Mouse (Mus musculus): ENCODE measurements around the gene Itgae. TPM values are rescaled to one million over a fixed set of nuclear protein-coding genes. Genes with fewer than 3 reads are reported as not detected.

Itgae gene
- polyA plus RNA-seq, 1 experiment from 2014 or later: 0.37 TPM

DNA sequence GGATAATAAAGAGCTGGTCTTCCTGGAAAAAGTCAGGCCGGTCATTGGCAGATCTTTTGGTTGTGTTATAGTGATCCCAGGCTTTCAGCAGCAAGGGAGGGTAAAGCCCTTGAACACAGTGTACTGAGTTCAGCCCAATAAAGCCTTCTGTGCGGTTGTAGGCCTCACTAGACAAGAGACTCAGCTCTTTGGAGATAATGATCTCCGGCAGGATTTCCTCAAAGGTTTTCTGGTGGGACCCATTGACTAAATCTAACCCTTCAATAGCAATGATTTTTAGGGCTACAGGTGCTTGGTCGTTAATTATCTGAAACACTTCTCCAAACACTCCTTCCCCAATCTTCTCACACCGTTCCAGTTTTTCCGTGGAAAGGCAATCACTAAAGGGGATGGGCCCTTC, 46.2 kb downstream of the Itgae start:
- H3K27ac ChIP-seq (ENCODE audit: low read length): no peak overlapping the region

DNA sequence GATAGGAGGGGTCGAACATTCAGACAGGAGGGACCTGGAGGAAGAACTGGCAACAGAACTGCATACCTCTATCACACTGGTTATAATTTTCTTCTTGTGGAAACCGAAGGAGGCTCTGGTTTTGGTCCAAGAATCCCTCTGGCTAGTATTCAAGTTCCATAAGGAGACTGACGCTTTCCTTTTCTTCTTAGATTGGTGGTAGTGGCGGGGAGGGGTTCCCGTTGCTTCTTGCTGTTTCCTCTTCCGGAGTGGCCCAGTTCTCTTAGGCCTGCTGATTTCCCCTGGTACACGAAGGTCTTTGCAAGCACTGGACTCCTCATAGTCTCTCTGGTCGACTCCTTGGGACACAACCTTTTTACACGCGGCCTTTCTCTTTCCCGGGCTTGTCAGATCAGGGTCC, 46.7 kb downstream of the Itgae start:
- peak overlapping the region; percentile 72 for H3K4me2 ChIP-seq (ENCODE audit: low read depth, low read length)
- peak overlapping the region; percentile 92 for H3K4me3 ChIP-seq (ENCODE audit: low read length)
- no peaks in the 10 kb centered on the region for H3K9me3 ChIP-seq (ENCODE audit: control insufficient read depth, low read length)
- 19% methylated on average over 11 of the region's 11 CpGs for WGBS
- ATAC-seq: peak; percentile 26; the same call in 1 of the 2 replicates
- H3K4me1 ChIP-seq (ENCODE audit: control insufficient read depth, insufficient read depth, low read length): peaks cover 24% of the 10 kb centered on the region
- H3K9ac ChIP-seq (ENCODE audit: low read depth, low read length): peak overlapping the region; percentile 82
- no peaks in the 10 kb centered on the region for H3K27me3 ChIP-seq (replicated peaks; ENCODE audit: control insufficient read depth, insufficient read depth, low read length)
- peak overlapping the region; percentile 14; the same call in 1 of the 2 replicates for H3K27ac ChIP-seq (ENCODE audit: low read length)
- H3K36me3 ChIP-seq (ENCODE audit: control insufficient read depth, insufficient read depth, low read length): no peaks in the 10 kb centered on the region

More for the DNA sequence above, 46.2 kb downstream of the Itgae start:
- Histone ChIP-seq H3K4me1 (ENCODE audit: control insufficient read depth, insufficient read depth, low read length) (peaks cover 24% of the 10 kb centered on the region), H3K9me3 (ENCODE audit: control insufficient read depth, low read length) (no peaks in the 10 kb centered on the region), H3K4me3 (ENCODE audit: low read length) (peak overlapping the region; percentile 92), H3K4me2 (ENCODE audit: low read depth, low read length) (peak overlapping the region; percentile 72), H3K36me3 (ENCODE audit: control insufficient read depth, insufficient read depth, low read length) (no peaks in the 10 kb centered on the region), H3K9ac (ENCODE audit: low read depth, low read length) (peak overlapping the region; percentile 82), H3K27me3 (replicated peaks; ENCODE audit: control insufficient read depth, insufficient read depth, low read length) (no peaks in the 10 kb centered on the region)
- no peak for ATAC-seq
- 50% methylated on average over 6 of the region's 6 CpGs for WGBS

DNA sequence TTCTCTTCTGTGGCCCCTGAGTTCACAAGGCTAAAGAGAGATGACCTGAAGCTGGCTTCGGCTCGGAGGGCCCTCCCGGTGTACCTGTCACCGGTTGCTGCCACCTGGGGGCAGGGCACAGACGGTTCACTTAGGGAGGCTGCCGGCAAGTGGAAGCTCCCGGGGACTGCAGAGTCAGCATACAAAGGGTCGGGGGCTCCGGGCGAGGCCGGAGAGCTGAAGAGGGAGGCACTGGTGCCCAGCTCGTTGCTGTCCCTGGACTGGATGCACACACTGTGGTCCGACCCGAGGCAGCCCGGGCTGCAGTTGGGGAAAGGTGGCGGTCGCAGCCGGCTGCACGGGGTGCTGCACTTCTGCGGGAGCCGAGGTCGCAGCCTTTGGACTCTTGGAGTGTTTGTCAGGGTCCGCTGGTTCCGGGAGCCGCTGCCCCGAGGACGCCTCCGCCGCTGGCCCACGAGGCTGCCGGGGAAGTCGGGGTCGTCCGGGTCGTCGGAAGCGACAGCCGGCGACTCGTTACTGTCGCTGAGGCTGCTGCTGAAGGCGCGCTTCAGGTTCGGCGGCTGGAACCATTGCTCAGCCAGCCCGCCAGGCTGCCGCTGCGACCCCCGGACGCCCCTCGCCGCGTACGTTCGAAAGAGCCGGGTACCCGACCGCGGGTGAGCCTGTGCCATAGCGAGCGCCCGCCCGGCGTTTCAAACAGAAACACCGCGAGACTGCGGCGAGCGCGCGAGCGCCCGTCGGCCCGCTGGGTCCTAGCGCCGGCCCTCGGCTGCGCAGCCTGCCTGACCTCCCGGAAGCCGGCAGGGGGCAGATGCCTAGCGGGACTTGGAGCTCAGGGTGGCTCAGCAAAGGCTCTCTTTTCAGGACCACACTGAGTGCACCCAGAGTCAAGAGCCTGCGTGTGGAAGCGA, 47.5 kb downstream of the Itgae start, which contains the start of gene Haspin:
Gene Haspin, minus strand, starts transcription at position 704 of the 911 bp plus-strand sequence.
- H3K4me1 ChIP-seq (ENCODE audit: control insufficient read depth, insufficient read depth, low read length): peaks cover 24% of the 10 kb centered on the region
- no peaks in the 10 kb centered on the region for H3K36me3 ChIP-seq (ENCODE audit: control insufficient read depth, insufficient read depth, low read length)
- ATAC-seq: peak; percentile 88
- peak within 1 kb of the TSS; percentile 92 for H3K4me3 ChIP-seq (ENCODE audit: low read length)
- H3K4me2 ChIP-seq (ENCODE audit: low read depth, low read length): peak within 1 kb of the TSS; percentile 72
- under 1% methylated on average over 84 of the region's 84 CpGs for WGBS
- H3K9me3 ChIP-seq (ENCODE audit: control insufficient read depth, low read length): no peaks in the 10 kb centered on the region
- H3K9ac ChIP-seq (ENCODE audit: low read depth, low read length): peak within 1 kb of the TSS; percentile 82
- peak within 1 kb of the TSS; percentile 14; the same call in 1 of the 2 replicates for H3K27ac ChIP-seq (ENCODE audit: low read length)
- H3K27me3 ChIP-seq (replicated peaks; ENCODE audit: control insufficient read depth, insufficient read depth, low read length): no peaks in the 10 kb centered on the region

DNA sequence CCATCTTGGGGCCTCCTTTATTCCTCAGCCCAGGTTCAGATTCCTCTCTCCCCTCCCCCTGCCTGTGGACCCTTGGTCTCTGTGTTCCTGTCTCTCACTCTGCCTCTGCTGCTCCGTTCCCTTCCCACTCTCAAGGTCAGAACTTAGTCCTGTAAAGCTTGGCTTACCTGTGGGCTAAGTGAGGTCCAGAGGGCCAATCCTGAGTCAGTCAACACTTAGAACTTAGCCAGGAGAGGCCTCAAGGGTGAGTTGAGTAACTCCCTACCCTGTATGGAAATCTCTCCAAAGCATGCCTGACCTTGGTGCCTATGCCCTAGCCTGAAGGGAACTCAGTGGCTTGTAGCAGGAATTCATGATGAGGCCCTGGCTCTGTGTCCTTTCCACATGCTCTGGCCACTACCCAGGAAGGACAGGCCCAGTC, 53.9 kb downstream of the Itgae start:
- Histone ChIP-seq H3K4me3 (ENCODE audit: low read length) (no peak overlapping the region), H3K4me2 (ENCODE audit: low read depth, low read length) (no peak overlapping the region), H3K4me1 (ENCODE audit: control insufficient read depth, insufficient read depth, low read length) (no peaks in the 10 kb centered on the region), H3K27me3 (replicated peaks; ENCODE audit: control insufficient read depth, insufficient read depth, low read length) (no peaks in the 10 kb centered on the region), H3K9me3 (ENCODE audit: control insufficient read depth, low read length) (no peaks in the 10 kb centered on the region), H3K9ac (ENCODE audit: low read depth, low read length) (no peak overlapping the region), H3K36me3 (ENCODE audit: control insufficient read depth, insufficient read depth, low read length) (no peaks in the 10 kb centered on the region), H3K27ac (ENCODE audit: low read length) (no peak overlapping the region)
- no peak for ATAC-seq
- WGBS: 63% methylated on average over 1 of the region's 1 CpGs

DNA sequence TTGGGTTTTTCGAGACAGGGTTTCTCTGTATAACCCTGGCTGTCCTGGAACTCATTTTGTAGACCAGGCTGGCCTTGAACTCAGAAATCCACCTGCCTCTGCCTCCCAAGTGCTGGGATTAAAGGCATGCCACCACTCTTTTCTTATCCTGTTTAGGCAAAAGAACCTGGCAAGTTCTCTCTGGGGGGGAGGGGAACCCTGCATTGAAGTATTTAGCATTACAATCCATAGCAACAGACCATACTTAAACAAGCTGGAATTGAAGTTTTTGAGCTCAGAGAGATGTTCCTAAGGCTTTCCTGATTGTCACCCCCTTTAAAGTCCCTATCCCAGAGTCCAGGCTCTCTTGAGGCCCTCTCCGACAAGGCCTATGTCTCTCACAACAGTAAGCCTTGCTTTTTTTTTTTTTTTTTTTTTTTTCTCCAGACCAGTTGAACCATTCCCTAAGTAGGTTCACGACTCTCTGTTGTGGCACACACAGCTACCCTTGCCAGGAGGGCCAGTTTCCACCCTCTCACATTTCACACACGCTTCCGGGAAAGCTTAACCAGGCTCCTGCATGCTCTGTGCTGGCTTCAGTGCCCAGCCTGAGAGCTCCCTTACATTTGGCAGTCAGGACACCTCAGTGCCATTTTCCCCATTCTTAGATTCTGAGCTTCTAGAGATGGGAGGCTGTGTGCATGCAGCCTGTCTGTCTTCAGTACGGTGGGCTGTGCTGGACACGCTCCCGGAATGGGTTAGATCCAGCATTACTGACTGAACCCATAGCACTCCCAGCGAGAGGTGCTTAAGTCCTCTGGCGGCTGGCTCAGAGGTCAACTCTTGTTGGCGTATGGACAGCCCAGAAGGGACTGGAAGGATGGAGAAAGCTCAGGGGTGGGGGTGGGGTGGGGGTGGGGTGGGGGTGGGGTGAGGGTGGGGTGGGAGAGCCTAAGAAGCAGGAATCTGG, 55.9 kb downstream of the Itgae start:
- Histone ChIP-seq H3K4me1 (ENCODE audit: control insufficient read depth, insufficient read depth, low read length) (no peaks in the 10 kb centered on the region), H3K9ac (ENCODE audit: low read depth, low read length) (no peak overlapping the region), H3K4me2 (ENCODE audit: low read depth, low read length) (no peak overlapping the region), H3K27me3 (replicated peaks; ENCODE audit: control insufficient read depth, insufficient read depth, low read length) (no peaks in the 10 kb centered on the region), H3K9me3 (ENCODE audit: control insufficient read depth, low read length) (no peaks in the 10 kb centered on the region), H3K36me3 (ENCODE audit: control insufficient read depth, insufficient read depth, low read length) (no peaks in the 10 kb centered on the region), H3K4me3 (ENCODE audit: low read length) (no peak overlapping the region), H3K27ac (ENCODE audit: low read length) (no peak overlapping the region)
- 64% methylated on average over 11 of the region's 11 CpGs for WGBS
- ATAC-seq: no peak

DNA sequence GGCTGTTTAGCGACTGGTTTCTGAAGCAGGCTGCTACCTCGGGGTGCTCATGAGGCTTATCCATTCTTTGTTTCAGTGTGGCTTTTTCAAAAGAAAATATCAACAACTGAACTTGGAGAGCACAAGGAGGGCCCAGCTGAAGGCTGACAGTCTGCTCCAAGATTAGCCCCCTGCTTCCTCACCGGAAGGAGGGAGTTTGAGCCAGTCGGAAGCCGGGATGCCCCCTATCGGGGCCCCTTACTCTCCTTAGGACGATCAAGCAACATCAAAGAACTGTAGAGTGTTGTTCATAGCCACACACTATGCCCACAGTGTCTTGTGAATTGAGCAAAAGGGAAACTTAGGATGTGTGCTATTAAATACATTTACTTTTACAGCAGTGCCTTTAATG, 56.6 kb downstream of the Itgae start:
- ATAC-seq: no peak
- Histone ChIP-seq H3K4me3 (ENCODE audit: low read length) (no peak overlapping the region), H3K27me3 (replicated peaks; ENCODE audit: control insufficient read depth, insufficient read depth, low read length) (no peaks in the 10 kb centered on the region), H3K4me1 (ENCODE audit: control insufficient read depth, insufficient read depth, low read length) (no peaks in the 10 kb centered on the region), H3K27ac (ENCODE audit: low read length) (no peak overlapping the region), H3K36me3 (ENCODE audit: control insufficient read depth, insufficient read depth, low read length) (no peaks in the 10 kb centered on the region), H3K9me3 (ENCODE audit: control insufficient read depth, low read length) (no peaks in the 10 kb centered on the region), H3K4me2 (ENCODE audit: low read depth, low read length) (no peak overlapping the region), H3K9ac (ENCODE audit: low read depth, low read length) (no peak overlapping the region)
- 55% methylated on average over 7 of the region's 7 CpGs for WGBS

DNA sequence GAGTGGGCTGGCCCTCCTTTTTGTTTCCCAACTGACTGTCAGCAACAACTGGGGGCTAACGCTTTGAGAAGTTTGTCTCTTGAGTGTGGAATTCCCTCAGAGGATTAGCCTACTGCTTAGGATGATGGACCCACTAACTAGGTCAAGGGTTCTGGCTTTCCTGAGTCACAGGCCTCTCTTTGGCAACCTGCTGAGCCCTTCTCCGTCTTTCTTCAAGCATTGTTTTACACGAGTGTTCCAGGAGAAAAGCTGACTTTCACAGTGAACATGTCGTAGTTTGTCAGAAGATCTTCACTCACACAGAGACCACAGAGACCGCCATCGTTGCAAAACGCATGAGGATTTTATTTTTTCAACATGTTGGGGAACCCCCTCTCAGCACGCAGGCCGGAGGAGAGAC, 57.8 kb downstream of the Itgae start:
- no peaks in the 10 kb centered on the region for H3K4me1 ChIP-seq (ENCODE audit: control insufficient read depth, insufficient read depth, low read length)
- no peak overlapping the region for H3K27ac ChIP-seq (ENCODE audit: low read length)
- H3K27me3 ChIP-seq (replicated peaks; ENCODE audit: control insufficient read depth, insufficient read depth, low read length): no peaks in the 10 kb centered on the region
- no peaks in the 10 kb centered on the region for H3K36me3 ChIP-seq (ENCODE audit: control insufficient read depth, insufficient read depth, low read length)
- WGBS: 83% methylated on average over 9 of the region's 9 CpGs
- ATAC-seq: no peak
- no peak overlapping the region for H3K9ac ChIP-seq (ENCODE audit: low read depth, low read length)
- no peak overlapping the region for H3K4me3 ChIP-seq (ENCODE audit: low read length)
- no peak overlapping the region for H3K4me2 ChIP-seq (ENCODE audit: low read depth, low read length)
- H3K9me3 ChIP-seq (ENCODE audit: control insufficient read depth, low read length): no peaks in the 10 kb centered on the region

DNA sequence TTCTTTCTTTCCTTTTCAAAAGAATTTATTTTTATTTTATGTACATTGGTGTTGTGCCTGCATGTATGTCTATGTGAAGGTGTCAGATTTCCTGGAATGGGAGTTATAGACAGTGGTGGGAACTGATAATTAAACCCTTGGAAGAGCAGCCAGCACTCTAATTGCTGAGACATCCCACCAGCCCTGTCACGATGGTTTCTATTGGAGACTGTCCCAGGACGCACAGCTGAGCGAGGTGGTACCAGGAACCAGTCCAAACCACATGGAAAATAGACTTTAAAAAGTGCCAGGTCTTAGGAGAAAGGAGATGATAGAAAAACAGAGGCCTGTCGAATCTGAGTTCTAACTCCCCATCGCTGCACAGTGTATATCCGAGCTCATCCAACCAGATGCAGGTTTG, 64.7 kb downstream of the Itgae start:
- Histone ChIP-seq H3K9me3 (ENCODE audit: control insufficient read depth, low read length) (no peaks in the 10 kb centered on the region), H3K4me2 (ENCODE audit: low read depth, low read length) (no peak overlapping the region), H3K9ac (ENCODE audit: low read depth, low read length) (no peak overlapping the region), H3K27ac (ENCODE audit: low read length) (no peak overlapping the region), H3K4me1 (ENCODE audit: control insufficient read depth, insufficient read depth, low read length) (no peaks in the 10 kb centered on the region), H3K27me3 (replicated peaks; ENCODE audit: control insufficient read depth, insufficient read depth, low read length) (0 out of 2 replicates have a peak, but pooled peaks cover 4% of the 10 kb centered on the region), H3K36me3 (ENCODE audit: control insufficient read depth, insufficient read depth, low read length) (no peaks in the 10 kb centered on the region), H3K4me3 (ENCODE audit: low read length) (no peak overlapping the region)
- WGBS: 72% methylated on average over 6 of the region's 6 CpGs
- ATAC-seq: no peak
